Mouse (Mus musculus) intestine, embryonic 16.5 days (tissue): ENCODE results near the gene Cog6. TPM values are rescaled to one million over a fixed set of nuclear protein-coding genes. Genes with fewer than 3 reads are reported as not detected.

Experiments used
- ATAC-seq: fragments of 200-750 bp; cut with Nextera tagmentation; 2 replicates; pipeline ENCODE4 v1.8.0; 2017; ENCODE audit warnings: moderate TSS enrichment, moderate library complexity
- H3K27ac ChIP-seq: fragments of 300-500 bp; sonication (generic); 2 replicates; pipeline ENCODE4 v1.5.1; 2014; ENCODE audit warnings: mild to moderate bottlenecking, low read length
- H3K27me3 ChIP-seq: fragments of 300-500 bp; sonication (generic); replicated peaks from 2 replicates; pipeline ENCODE4 v1.6.1; 2014; ENCODE audit warnings: low read length, control low read depth, mixed read lengths; ENCODE audit not compliant: control insufficient read depth, insufficient read depth
- H3K36me3 ChIP-seq: fragments of 300-500 bp; sonication (generic); 2 replicates; pipeline ENCODE4 v1.6.1; 2014; ENCODE audit warnings: low read length, control low read depth; ENCODE audit not compliant: control insufficient read depth, insufficient read depth
- H3K4me1 ChIP-seq: fragments of 300-500 bp; sonication (generic); 2 replicates; pipeline ENCODE4 v1.6.1; 2014; ENCODE audit warnings: low read length, control low read depth, mixed read lengths; ENCODE audit not compliant: control insufficient read depth, insufficient read depth
- H3K4me2 ChIP-seq: fragments of 300-500 bp; sonication (generic); 2 replicates; pipeline ENCODE4 v1.6.1; 2014; ENCODE audit warnings: low read depth, low read length, control low read depth
- H3K4me3 ChIP-seq: fragments of 300-500 bp; sonication (generic); 2 replicates; pipeline ENCODE4 v1.5.1; 2014; ENCODE audit warnings: mild to moderate bottlenecking, low read length
- H3K9ac ChIP-seq: fragments of 300-500 bp; sonication (generic); 2 replicates; pipeline ENCODE4 v1.6.1; 2014; ENCODE audit warnings: low read depth, low read length
- H3K9me3 ChIP-seq: fragments of 300-500 bp; sonication (generic); 2 replicates; pipeline ENCODE4 v1.6.1; 2016; ENCODE audit warnings: low read length, control low read depth; ENCODE audit not compliant: control insufficient read depth
- WGBS: fragments of 180-500 bp; shearing (Covaris S2); extraction: QIAGEN DNeasy Blood & Tissue Kit; methylation state at CpG from one replicate; pipeline ENCODE4 v1.1.7; 2014; 5-methylcytosine and 5-hydroxymethylcytosine counted together
- polyA plus RNA-seq: library from polyadenylated mRNA; unstranded; fragments of >200 nt; fragmentation: Nextera tagmentation; extraction: Ambion mirVana; gene quantifications from 2 replicates; pipeline ENCODE4 v1.2.1, GENCODE M21; 2015

Gene Cog6
- polyA plus RNA-seq, 1 experiment from 2014 or later, result 37.5 TPM

- WGBS, result 53% methylated on average over 11 of the region's 11 CpGs
- no peak for ATAC-seq
- Histone ChIP-seq H3K4me3 (peak overlapping the region; percentile 30), H3K27me3 (peaks cover 8% of the 10 kb centered on the region; the same call in 1 of the 2 replicates), H3K4me1 (peaks cover 11% of the 10 kb centered on the region; the same call in 1 of the 2 replicates), H3K4me2 (peak overlapping the region; percentile 46), H3K9ac (peak overlapping the region; percentile 40), H3K36me3 (no peaks in the 10 kb centered on the region), H3K27ac (no peak overlapping the region), H3K9me3 (no peaks in the 10 kb centered on the region)
Observed at GRCm38 (mm10) chr3:53044682-53045299, 27.8 kb upstream of the Cog6 start.

- Histone ChIP-seq H3K9me3 (no peaks in the 10 kb centered on the region), H3K27me3 (peaks cover 9% of the 10 kb centered on the region; the same call in 1 of the 2 replicates), H3K36me3 (no peaks in the 10 kb centered on the region), H3K4me1 (peaks cover 11% of the 10 kb centered on the region; the same call in 1 of the 2 replicates), H3K4me2 (peak overlapping the region; percentile 46), H3K27ac (no peak overlapping the region), H3K9ac (peak overlapping the region; percentile 40; the same call in 1 of the 2 replicates), H3K4me3 (peak overlapping the region; percentile 30)
- 43% methylated on average over 7 of the region's 7 CpGs for WGBS
- no peak for ATAC-seq
Observed at GRCm38 (mm10) chr3:53044238-53044637, 27.2 kb upstream of the Cog6 start.

DNA sequence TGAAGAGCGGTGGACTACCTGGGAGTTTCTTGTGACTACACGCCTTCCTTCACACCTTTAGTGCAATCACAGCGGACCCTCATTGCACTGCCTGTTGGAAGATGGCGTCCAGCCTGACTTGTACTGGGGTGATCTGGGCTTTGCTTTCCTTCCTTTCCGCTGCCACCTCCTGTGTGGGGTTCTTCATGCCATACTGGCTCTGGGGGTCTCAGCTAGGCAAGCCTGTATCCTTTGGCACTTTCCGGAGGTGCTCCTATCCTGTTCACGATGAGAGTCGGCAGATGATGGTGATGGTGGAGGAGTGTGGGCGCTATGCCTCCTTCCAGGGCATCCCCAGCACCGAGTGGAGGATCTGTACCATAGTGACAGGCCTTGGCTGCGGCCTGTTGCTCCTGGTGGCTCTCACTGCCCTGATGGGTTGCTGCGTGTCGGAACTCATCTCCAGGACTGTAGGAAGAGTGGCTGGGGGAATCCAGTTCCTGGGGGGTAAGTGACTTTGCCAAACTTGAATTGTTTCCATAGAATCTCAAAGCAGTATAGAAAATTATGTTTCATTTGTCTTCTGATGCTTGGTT lies 26.3 kb upstream of the Cog6 start:
- Histone ChIP-seq H3K9ac (no peak overlapping the region), H3K9me3 (no peaks in the 10 kb centered on the region), H3K4me2 (peak overlapping the region; percentile 27), H3K36me3 (no peaks in the 10 kb centered on the region), H3K27me3 (peaks cover 9% of the 10 kb centered on the region; the same call in 1 of the 2 replicates), H3K27ac (no peak overlapping the region), H3K4me1 (peaks cover 11% of the 10 kb centered on the region; the same call in 1 of the 2 replicates), H3K4me3 (no peak overlapping the region)
- 89% methylated on average over 13 of the region's 13 CpGs for WGBS
- no peak for ATAC-seq

GRCm38 (mm10) chr3:53042240-53042567 lies 25.2 kb upstream of the Cog6 start:
- no peak overlapping the region for H3K27ac ChIP-seq
- H3K9me3 ChIP-seq, result no peaks in the 10 kb centered on the region
- H3K4me3 ChIP-seq, result peak overlapping the region; percentile 67
- 25% methylated on average over 9 of the region's 9 CpGs for WGBS
- peak overlapping the region; percentile 93 for H3K4me2 ChIP-seq
- peak overlapping the region; percentile 77 for H3K9ac ChIP-seq
- ATAC-seq, result no peak
- H3K27me3 ChIP-seq, result peaks cover 9% of the 10 kb centered on the region; the same call in 1 of the 2 replicates
- H3K4me1 ChIP-seq, result peaks cover 11% of the 10 kb centered on the region; the same call in 1 of the 2 replicates
- no peaks in the 10 kb centered on the region for H3K36me3 ChIP-seq

DNA sequence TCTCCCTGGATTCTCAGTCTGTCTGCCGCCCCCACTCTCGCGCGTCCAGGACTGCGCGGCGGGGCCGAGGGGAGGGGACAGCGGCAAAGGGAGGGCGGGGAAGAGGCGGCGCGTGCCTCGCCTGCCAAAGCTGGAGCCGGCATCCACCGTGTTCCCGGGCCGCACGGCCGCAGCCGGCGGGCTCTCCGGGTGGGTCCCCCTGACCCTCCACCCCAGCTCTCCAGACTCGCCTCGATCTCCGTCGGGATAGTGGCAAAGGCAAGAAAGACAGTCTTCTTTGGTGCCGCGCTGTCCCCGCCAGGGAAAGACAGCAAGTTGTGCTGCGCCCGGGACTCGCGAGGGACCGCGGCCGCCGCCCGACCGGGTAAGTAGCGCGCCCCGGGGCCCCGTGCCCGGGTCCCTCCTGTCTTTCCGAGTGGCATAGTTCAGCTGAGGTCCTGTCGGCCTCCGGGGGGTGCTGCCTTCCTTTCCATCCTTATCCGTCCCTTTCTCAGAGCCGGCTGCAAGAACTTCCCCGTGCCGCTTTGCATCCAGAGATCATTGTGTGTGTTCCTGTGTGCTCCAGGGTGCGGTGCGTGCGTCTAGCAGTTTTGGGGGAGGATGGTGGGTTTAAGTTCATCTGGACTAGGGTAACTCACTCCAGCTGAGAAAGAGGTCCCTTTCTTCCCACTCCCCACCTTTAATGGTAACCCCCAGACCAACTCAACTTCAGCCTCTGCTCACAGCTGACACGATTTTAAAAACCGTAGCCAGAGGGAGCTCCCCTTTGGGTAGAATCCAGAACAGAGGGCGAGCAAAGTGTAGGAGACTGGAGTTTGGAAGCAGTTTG lies 24.6 kb upstream of the Cog6 start, which contains the start of gene Lhfp:
TSS of gene Lhfp (plus strand) at position 118 of the 829 bp plus-strand sequence.
- peaks cover 9% of the 10 kb centered on the region; the same call in 1 of the 2 replicates for H3K27me3 ChIP-seq
- peak within 1 kb of the TSS; percentile 52 for H3K27ac ChIP-seq
- peaks cover 11% of the 10 kb centered on the region; the same call in 1 of the 2 replicates for H3K4me1 ChIP-seq
- peak within 1 kb of the TSS; percentile 67 for H3K4me3 ChIP-seq
- no peaks in the 10 kb centered on the region for H3K36me3 ChIP-seq
- H3K9me3 ChIP-seq, result no peaks in the 10 kb centered on the region
- under 1% methylated on average over 47 of the region's 58 CpGs for WGBS
- peak within 1 kb of the TSS; percentile 93 for H3K4me2 ChIP-seq
- peak within 1 kb of the TSS; percentile 77 for H3K9ac ChIP-seq
- ATAC-seq, result peak; percentile 93

- H3K4me1 ChIP-seq, result peaks cover 11% of the 10 kb centered on the region; the same call in 1 of the 2 replicates
- peak; percentile 44; the same call in 1 of the 2 replicates for ATAC-seq
- peak overlapping the region; percentile 77 for H3K9ac ChIP-seq
- H3K27ac ChIP-seq, result peak overlapping the region; percentile 42; the same call in 1 of the 2 replicates
- H3K27me3 ChIP-seq, result peaks cover 9% of the 10 kb centered on the region; the same call in 1 of the 2 replicates
- peak overlapping the region; percentile 67 for H3K4me3 ChIP-seq
- H3K4me2 ChIP-seq, result peak overlapping the region; percentile 93
- WGBS, result 6% methylated on average over 17 of the region's 17 CpGs
- no peaks in the 10 kb centered on the region for H3K36me3 ChIP-seq
- no peaks in the 10 kb centered on the region for H3K9me3 ChIP-seq
Observed at GRCm38 (mm10) chr3:53040593-53041410, 23.8 kb upstream of the Cog6 start.

DNA sequence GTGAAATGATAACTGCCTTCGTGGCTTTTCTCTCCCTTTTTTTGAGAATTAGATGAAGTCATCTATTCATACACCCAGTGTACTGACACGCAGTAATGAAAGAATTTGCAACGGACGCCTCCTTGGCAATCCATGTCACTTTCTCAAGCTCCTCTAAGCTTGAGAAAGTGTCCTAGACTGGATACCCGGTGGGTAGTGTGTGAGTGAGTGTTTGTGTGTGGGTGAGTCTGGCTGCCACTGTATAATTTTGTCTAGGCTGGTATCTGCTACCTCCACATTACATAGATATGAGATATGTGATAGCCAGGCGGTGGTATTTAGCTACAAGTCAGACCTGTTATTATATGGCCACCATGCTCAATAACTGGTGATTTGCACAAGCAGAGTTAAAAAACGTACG lies 22.7 kb upstream of the Cog6 start:
- peaks cover 10% of the 10 kb centered on the region; the same call in 1 of the 2 replicates for H3K4me1 ChIP-seq
- H3K4me3 ChIP-seq, result no peak overlapping the region
- H3K36me3 ChIP-seq, result no peaks in the 10 kb centered on the region
- 80% methylated on average over 8 of the region's 8 CpGs for WGBS
- H3K4me2 ChIP-seq, result no peak overlapping the region
- ATAC-seq, result no peak
- no peak overlapping the region for H3K9ac ChIP-seq
- H3K27me3 ChIP-seq, result peaks cover 9% of the 10 kb centered on the region; the same call in 1 of the 2 replicates
- no peak overlapping the region for H3K27ac ChIP-seq
- no peaks in the 10 kb centered on the region for H3K9me3 ChIP-seq

DNA sequence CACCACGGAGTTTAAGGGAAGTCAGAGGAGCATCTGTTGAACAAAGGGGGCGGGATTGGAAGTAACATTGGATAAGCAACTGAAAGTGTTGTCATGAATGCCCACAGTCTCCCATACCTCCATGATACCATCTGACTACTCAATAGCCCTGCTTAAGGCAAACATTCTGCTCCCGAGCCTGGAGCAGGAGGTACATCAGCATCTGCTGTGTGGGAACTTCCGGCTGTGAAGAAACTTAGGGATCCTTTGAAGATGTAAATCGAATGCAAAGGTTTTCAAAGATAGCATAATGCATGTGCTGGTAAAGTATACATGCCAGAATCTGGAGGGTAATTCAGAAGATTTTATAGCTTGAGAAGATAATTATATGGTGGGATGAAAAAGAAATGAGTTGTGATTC lies 21.9 kb upstream of the Cog6 start:
- peaks cover 9% of the 10 kb centered on the region; the same call in 1 of the 2 replicates for H3K4me1 ChIP-seq
- no peak for ATAC-seq
- H3K9me3 ChIP-seq, result no peaks in the 10 kb centered on the region
- no peak overlapping the region for H3K4me3 ChIP-seq
- H3K4me2 ChIP-seq, result no peak overlapping the region
- H3K36me3 ChIP-seq, result no peaks in the 10 kb centered on the region
- no peak overlapping the region for H3K27ac ChIP-seq
- H3K27me3 ChIP-seq, result peaks cover 6% of the 10 kb centered on the region; the same call in 1 of the 2 replicates
- 73% methylated on average over 5 of the region's 5 CpGs for WGBS
- no peak overlapping the region for H3K9ac ChIP-seq
